In genomic region chr2:180726658-180727442, GRCm38 (mm10) we compare ENCODE assay signal across 11 mouse cellular contexts. TPM values are rescaled to one million over a fixed set of nuclear protein-coding genes. Genes with fewer than 3 reads are reported as not detected.
A peak's percentile ranks its signal among the peaks of the same experiment; 100 is the strongest.
DNase-seq lines count a peak whose midpoint lies in the region; ATAC-seq and TF ChIP-seq lines count a peak whose summit lies in the region.
"Had no signal": no experiment of that assay in that cellular context is flagged by ENCODE, and none has a peak within 500 bp of the region (broad histone marks: within the 10 kb centered on the region; RNA-seq: fewer than 3 reads in every experiment).

No protein-coding gene starts in this region.

- no peak overlapping the region for H3K9ac ChIP-seq in heart, embryonic 16.5 days (ENCODE audit: low read length)
- H3K9ac ChIP-seq in midbrain, embryonic 13.5 days (replicated peaks) = no peak overlapping the region

- 0 out of 2 replicates have a peak, but pooled peaks have one; percentile 29 for ATAC-seq in heart, embryonic 16.5 days (replicated peaks; ENCODE audit: extremely low read depth, insufficient read depth, low FRiP score)
- no peak for ATAC-seq in midbrain, embryonic 13.5 days

- DNase-seq in heart, postnatal 4 days = no peak
- peak; percentile 49 to 55 for DNase-seq in lung, postnatal 4 days
- DNase-seq in thymus, postnatal 10 days (ENCODE audit: low spot score in 2 of 2) = peak; percentile 48 to 53
- DNase-seq in adrenal gland, postnatal 25 days = no peak
- DNase-seq in gastrocnemius, postnatal 36 days = no peak
- DNase-seq: kidney, adult 18-20 months had no signal

- no peaks in the 10 kb centered on the region for H3K27me3 ChIP-seq in heart, embryonic 16.5 days (ENCODE audit: control insufficient read depth, insufficient read depth, low read length)
- no peaks in the 10 kb centered on the region for H3K27me3 ChIP-seq in midbrain, embryonic 13.5 days

- H3K4me1 ChIP-seq in heart, embryonic 16.5 days (ENCODE audit: control insufficient read depth, insufficient read depth, low read length) = peaks cover 8% of the 10 kb centered on the region
- H3K4me1 ChIP-seq in bone marrow macrophage, adult 2 months (ENCODE audit: control insufficient read depth, insufficient read depth, low read length) = peaks cover 35% of the 10 kb centered on the region
- peaks cover 4% of the 10 kb centered on the region for H3K4me1 ChIP-seq in midbrain, embryonic 13.5 days (replicated peaks)

- H3K4me2 ChIP-seq in heart, embryonic 16.5 days (ENCODE audit: low read depth, low read length) = no peak overlapping the region
- H3K4me2 ChIP-seq in midbrain, embryonic 13.5 days (replicated peaks) = no peak overlapping the region

- intact Hi-C loops in gastrocnemius, postnatal 36 days (cut with DNase I) = no loop called here

- TF ChIP-seq CTCF in bone marrow macrophage, adult 2 months (IDR thresholded peaks at IDR 0.05; ENCODE audit: low read depth, low read length) = no peak

- 58% methylated on average over 6 of the region's 6 CpGs for WGBS in heart, embryonic 16.5 days
- WGBS in midbrain, embryonic 13.5 days = 78% methylated on average over 6 of the region's 6 CpGs

- H3K36me3 ChIP-seq in heart, embryonic 16.5 days (ENCODE audit: control insufficient read depth, insufficient read depth) = peaks cover 10% of the 10 kb centered on the region
- peaks cover 26% of the 10 kb centered on the region for H3K36me3 ChIP-seq in midbrain, embryonic 13.5 days

- H3K4me3 ChIP-seq in heart, embryonic 16.5 days (ENCODE audit: low read length) = no peak overlapping the region
- peak overlapping the region; percentile 68 for H3K4me3 ChIP-seq in bone marrow macrophage, adult 2 months (ENCODE audit: insufficient read depth, low read length)
- H3K4me3 ChIP-seq in midbrain, embryonic 13.5 days (replicated peaks) = no peak overlapping the region
- H3K4me3 ChIP-seq: myocyte had no signal

- no peak overlapping the region for H3K27ac ChIP-seq in heart, embryonic 16.5 days (ENCODE audit: low read length)
- peak overlapping the region; percentile 72 for H3K27ac ChIP-seq in bone marrow macrophage, adult 2 months (ENCODE audit: insufficient read depth, low read depth, low read length)
- H3K27ac ChIP-seq in midbrain, embryonic 13.5 days = no peak overlapping the region

- no peaks in the 10 kb centered on the region for H3K9me3 ChIP-seq in heart, embryonic 16.5 days (replicated peaks; ENCODE audit: control insufficient read depth, low read length)
- no peaks in the 10 kb centered on the region for H3K9me3 ChIP-seq in midbrain, embryonic 13.5 days

- TF ChIP-seq POLR2A in bone marrow macrophage, adult 2 months (IDR thresholded peaks at IDR 0.05; ENCODE audit: borderline replicate concordance, low read depth, low read length) = no peak

RNA-seq across cellular contexts. Expression of gene Slc17a9, which starts 1.8 kb away (rescaled TPM):
- polyA plus RNA-seq in heart, embryonic 16.5 days (2015; fragmentation: Nextera tagmentation; extraction: Ambion mirVana) = 1.4 and 1.7 TPM in 2 replicates
- under 1 TPM; 0.69 to 0.88 TPM for total RNA-seq in heart, postnatal 4 days (2021)
- polyA plus RNA-seq in bone marrow macrophage, adult 2 months (2012; ENCODE audit: insufficient read depth, insufficient read length, missing spikeins) = 6.4 and 6.7 TPM in 2 replicates
- total RNA-seq in adrenal gland, postnatal 25 days (2021) = 1.1 and 2.2 TPM in 2 replicates
- total RNA-seq in gastrocnemius, postnatal 36 days (2021) = under 1 TPM in 1 of 2 experiments, not detected in 1; 0.33 TPM
- polyA plus RNA-seq in midbrain, embryonic 13.5 days (2015; fragmentation: Nextera tagmentation; extraction: Ambion mirVana) = 0.27 and 0.61 TPM in 2 replicates

RNA-seq across cellular contexts. Expression of gene Gid8, which starts 16.9 kb away (rescaled TPM):
- 45.7 and 49.4 TPM in 2 replicates for polyA plus RNA-seq in heart, embryonic 16.5 days (2015; fragmentation: Nextera tagmentation; extraction: Ambion mirVana)
- total RNA-seq in heart, postnatal 4 days (2021) = 10 to 100 TPM; 68.5 to 69.9 TPM
- polyA plus RNA-seq in bone marrow macrophage, adult 2 months (2012; ENCODE audit: insufficient read depth, insufficient read length, missing spikeins) = 52.9 and 53.5 TPM in 2 replicates
- 63.0 and 72.3 TPM in 2 replicates for total RNA-seq in adrenal gland, postnatal 25 days (2021)
- 10 to 100 TPM; 32.1 to 33.8 TPM for total RNA-seq in gastrocnemius, postnatal 36 days (2021)
- 56.3 and 61.1 TPM in 2 replicates for polyA plus RNA-seq in midbrain, embryonic 13.5 days (2015; fragmentation: Nextera tagmentation; extraction: Ambion mirVana)

RNA-seq across cellular contexts. Expression of gene Dido1, which starts 17.1 kb away (rescaled TPM):
- 15.8 and 17.0 TPM in 2 replicates for polyA plus RNA-seq in heart, embryonic 16.5 days (2015; fragmentation: Nextera tagmentation; extraction: Ambion mirVana)
- 10 to 100 TPM; 40.5 to 44.0 TPM for total RNA-seq in heart, postnatal 4 days (2021)
- polyA plus RNA-seq in bone marrow macrophage, adult 2 months (2012; ENCODE audit: insufficient read depth, insufficient read length, missing spikeins) = 30.2 and 32.9 TPM in 2 replicates
- 49.8 and 53.0 TPM in 2 replicates for total RNA-seq in adrenal gland, postnatal 25 days (2021)
- total RNA-seq in gastrocnemius, postnatal 36 days (2021) = 10 to 100 TPM; 14.3 to 17.5 TPM
- polyA plus RNA-seq in midbrain, embryonic 13.5 days (2015; fragmentation: Nextera tagmentation; extraction: Ambion mirVana) = 33.9 and 36.3 TPM in 2 replicates

RNA-seq across cellular contexts. Expression of gene Bhlhe23, which starts 49.9 kb away (rescaled TPM):
- not detected in 2 replicates for polyA plus RNA-seq in heart, embryonic 16.5 days (2015; fragmentation: Nextera tagmentation; extraction: Ambion mirVana)
- not detected for total RNA-seq in heart, postnatal 4 days (2021)
- not detected in 2 replicates for polyA plus RNA-seq in bone marrow macrophage, adult 2 months (2012; ENCODE audit: insufficient read depth, insufficient read length, missing spikeins)
- not detected in 2 replicates for total RNA-seq in adrenal gland, postnatal 25 days (2021)
- total RNA-seq in gastrocnemius, postnatal 36 days (2021) = not detected
- polyA plus RNA-seq in midbrain, embryonic 13.5 days (2015; fragmentation: Nextera tagmentation; extraction: Ambion mirVana) = 18.7 and 25.0 TPM in 2 replicates
- total RNA-seq: left cerebral cortex, postnatal 14 days had no signal
- polyA plus RNA-seq: myocyte had no signal

Comparison
In these comparisons a context has a peak if more than half of its experiments do, and no peak if none do; other contexts are left out.
1. DNase-seq: peak in lung, postnatal 4 days (2 of 2) and thymus, postnatal 10 days (2 of 2); none in heart, postnatal 4 days (single experiment), adrenal gland, postnatal 25 days (single experiment) and gastrocnemius, postnatal 36 days (0 of 2).